Mouse (Mus musculus) kidney, embryonic 14.5 days (tissue): Measurements from ENCODE around the gene Spata18. TPM values are rescaled to one million over a fixed set of nuclear protein-coding genes. Genes with fewer than 3 reads are reported as not detected.
A peak's percentile ranks its signal among the peaks of the same experiment; 100 is the strongest.

Experiments used
- ATAC-seq: fragments of 200-750 bp; cut with Nextera tagmentation; 2 replicates; pipeline ENCODE4 v1.8.0; 2017; ENCODE audit warnings: moderate number of reproducible peaks, mild to moderate bottlenecking, moderate TSS enrichment, moderate library complexity; ENCODE audit not compliant: low FRiP score, low TSS enrichment
- H3K27ac ChIP-seq: fragments of 300-500 bp; sonication (generic); 2 replicates; pipeline ENCODE4 v1.5.1; 2014; ENCODE audit warnings: low read depth, mild to moderate bottlenecking, low read length, moderate library complexity, mixed read lengths
- H3K27me3 ChIP-seq: fragments of 300-500 bp; sonication (generic); 2 replicates; pipeline ENCODE4 v1.6.1; 2014; ENCODE audit warnings: mild to moderate bottlenecking, low read length; ENCODE audit not compliant: control insufficient read depth, insufficient read depth
- H3K36me3 ChIP-seq: fragments of 300-500 bp; sonication (generic); 2 replicates; pipeline ENCODE4 v1.6.1; 2014; ENCODE audit warnings: low read length, mixed read lengths; ENCODE audit not compliant: control insufficient read depth, insufficient read depth
- H3K4me1 ChIP-seq: fragments of 300-500 bp; sonication (generic); 2 replicates; pipeline ENCODE4 v1.6.1; 2014; ENCODE audit warnings: low read length, mixed read lengths; ENCODE audit not compliant: control insufficient read depth, insufficient read depth
- H3K4me2 ChIP-seq: fragments of 300-500 bp; sonication (generic); replicated peaks from 2 replicates; pipeline ENCODE4 v1.6.1; 2014; ENCODE audit warnings: low read depth, mild to moderate bottlenecking, low read length
- H3K4me3 ChIP-seq: fragments of 300-500 bp; sonication (generic); 2 replicates; pipeline ENCODE4 v1.5.1; 2014; ENCODE audit warnings: mild to moderate bottlenecking, low read length
- H3K9ac ChIP-seq: fragments of 300-500 bp; sonication (generic); 2 replicates; pipeline ENCODE4 v1.6.1; 2014; ENCODE audit warnings: low read depth, mild to moderate bottlenecking, low read length, moderate library complexity
- H3K9me3 ChIP-seq: fragments of 300-500 bp; sonication (generic); 2 replicates; pipeline ENCODE4 v1.6.1; 2016; ENCODE audit warnings: low read length; ENCODE audit not compliant: control insufficient read depth
- WGBS: fragments of 180-500 bp; shearing (Covaris S2); extraction: QIAGEN DNeasy Blood & Tissue Kit; methylation state at CpG from one replicate; pipeline ENCODE4 v1.1.7; 2014; 5-methylcytosine and 5-hydroxymethylcytosine counted together
- polyA plus RNA-seq: library from polyadenylated mRNA; unstranded; fragments of >200 nt; fragmentation: Nextera tagmentation; extraction: Ambion mirVana; gene quantifications from 2 replicates; pipeline ENCODE4 v1.2.1, GENCODE M21; 2014

Spata18 gene
- polyA plus RNA-seq, 1 experiment from 2014 or later: 0.20 TPM

- 91% methylated on average over 4 of the region's 4 CpGs for WGBS
- H3K27me3 ChIP-seq: no peaks in the 10 kb centered on the region
- H3K4me1 ChIP-seq: no peaks in the 10 kb centered on the region
- peaks cover 2% of the 10 kb centered on the region; the same call in 1 of the 2 replicates for H3K36me3 ChIP-seq
- no peaks in the 10 kb centered on the region for H3K9me3 ChIP-seq
- no peak for ATAC-seq
- H3K9ac ChIP-seq: no peak overlapping the region
- no peak overlapping the region for H3K4me2 ChIP-seq
- H3K27ac ChIP-seq: no peak overlapping the region
- H3K4me3 ChIP-seq: no peak overlapping the region
Measured at GRCm38 (mm10) chr5:73642091-73642490, 9.1 kb upstream of the Spata18 start.

DNA sequence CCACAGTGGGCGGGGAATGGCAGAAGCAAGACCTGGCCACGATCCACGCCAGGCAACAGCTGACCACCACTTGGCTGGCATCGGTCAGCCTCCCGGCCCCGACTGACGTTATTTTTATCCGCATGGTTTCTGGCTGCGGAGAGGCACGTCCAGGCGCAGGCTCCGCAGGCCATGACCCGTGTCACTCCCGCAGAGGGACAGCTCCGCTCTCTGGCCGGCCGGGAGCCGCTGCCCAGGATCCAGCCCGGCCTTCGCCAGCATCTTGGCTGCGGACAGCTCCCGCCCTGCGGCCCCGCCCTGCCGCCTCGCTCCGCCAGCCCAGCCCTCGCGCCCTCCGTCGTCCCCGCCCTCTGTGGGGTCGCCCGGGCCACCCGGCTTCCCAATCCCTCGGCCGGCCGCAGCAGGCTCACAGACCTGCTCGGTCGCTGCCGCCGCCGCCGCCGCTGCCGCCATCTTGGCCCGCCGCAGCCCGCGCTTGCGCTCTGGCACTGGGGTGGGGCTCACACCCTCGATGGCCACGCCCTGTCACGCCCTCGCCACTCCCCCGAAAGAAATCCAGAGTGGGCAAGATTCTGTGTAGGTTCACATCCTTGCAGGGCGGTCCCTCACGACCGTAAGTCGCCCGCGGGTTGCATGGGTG, 3.8 kb upstream of the Spata18 start, which contains the start of gene Sgcb:
Gene Sgcb (minus strand): TSS at position 530 of the 640 bp plus-strand sequence.
- Histone ChIP-seq H3K27me3 (peaks cover 34% of the 10 kb centered on the region), H3K36me3 (no peaks in the 10 kb centered on the region), H3K27ac (no peak within 1 kb of the TSS), H3K4me1 (peaks cover 17% of the 10 kb centered on the region), H3K9ac (peak within 1 kb of the TSS; percentile 63), H3K4me2 (peak within 1 kb of the TSS; percentile 76), H3K4me3 (peak within 1 kb of the TSS; percentile 67), H3K9me3 (no peaks in the 10 kb centered on the region)
- under 1% methylated on average over 61 of the region's 62 CpGs for WGBS
- ATAC-seq: peak; percentile 87

DNA sequence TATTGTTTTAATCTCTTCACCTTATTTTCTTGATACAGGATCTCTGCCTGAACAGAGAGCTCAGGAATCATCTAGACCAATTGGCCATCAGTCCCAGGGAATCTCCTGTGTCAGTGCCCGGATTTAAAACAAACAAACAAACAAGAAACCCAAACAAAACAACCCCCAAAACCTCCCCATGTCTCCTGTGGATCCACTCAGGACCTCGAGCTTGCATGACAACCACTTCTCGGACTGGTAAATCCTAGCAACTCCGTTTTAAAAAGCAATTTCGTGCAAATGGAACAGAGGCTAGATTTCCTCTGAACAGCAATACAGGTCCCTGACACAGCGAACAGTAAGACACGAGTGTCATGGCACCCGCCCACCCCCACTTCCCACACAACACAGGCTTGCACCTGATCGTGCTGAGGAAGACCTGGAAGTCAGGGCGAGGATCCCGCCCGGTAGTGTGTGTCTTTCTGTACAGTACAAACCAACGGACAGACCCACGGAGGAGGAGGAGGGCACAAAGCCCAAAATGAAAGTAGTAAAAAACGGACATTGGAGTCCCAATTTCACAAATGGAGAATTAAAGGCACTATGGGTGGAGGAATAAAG, 714 bp upstream of the Spata18 start:
- H3K9ac ChIP-seq: no peak overlapping the region
- WGBS: under 1% methylated on average over 15 of the region's 15 CpGs
- no peak for ATAC-seq
- H3K36me3 ChIP-seq: no peaks in the 10 kb centered on the region
- peak overlapping the region; percentile 53 for H3K4me3 ChIP-seq
- peak overlapping the region; percentile 74 for H3K4me2 ChIP-seq
- H3K27me3 ChIP-seq: peaks cover 47% of the 10 kb centered on the region
- no peak overlapping the region for H3K27ac ChIP-seq
- H3K9me3 ChIP-seq: no peaks in the 10 kb centered on the region
- H3K4me1 ChIP-seq: peaks cover 17% of the 10 kb centered on the region

DNA sequence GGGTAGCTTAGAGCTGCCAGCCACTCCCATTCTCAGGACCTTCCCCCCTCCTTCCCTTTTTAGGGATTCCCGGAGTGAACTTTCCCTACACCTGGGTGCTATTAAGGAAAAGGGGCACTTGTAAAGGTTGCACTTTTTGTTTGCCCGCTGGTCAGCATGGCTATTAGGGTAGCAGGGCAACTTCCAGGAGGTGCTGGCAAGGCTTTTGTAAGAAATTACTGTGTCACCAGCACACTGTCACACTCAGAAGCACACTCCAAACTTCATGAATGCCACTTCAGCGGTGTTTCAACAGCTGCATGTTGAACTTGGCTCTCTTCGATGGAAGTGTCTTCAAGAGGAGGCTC, 649 bp downstream of the Spata18 start:
- no peak overlapping the region for H3K9ac ChIP-seq
- peaks cover 47% of the 10 kb centered on the region for H3K27me3 ChIP-seq
- H3K9me3 ChIP-seq: no peaks in the 10 kb centered on the region
- no peak for ATAC-seq
- under 1% methylated on average over 4 of the region's 4 CpGs for WGBS
- peak overlapping the region; percentile 53 for H3K4me3 ChIP-seq
- peak overlapping the region; percentile 74 for H3K4me2 ChIP-seq
- no peaks in the 10 kb centered on the region for H3K36me3 ChIP-seq
- no peak overlapping the region for H3K27ac ChIP-seq
- H3K4me1 ChIP-seq: peaks cover 17% of the 10 kb centered on the region

GRCm38 (mm10) chr5:73666695-73667094, 15.5 kb downstream of the Spata18 start:
- Histone ChIP-seq H3K4me2 (no peak overlapping the region), H3K9me3 (no peaks in the 10 kb centered on the region), H3K9ac (no peak overlapping the region), H3K4me3 (no peak overlapping the region), H3K4me1 (no peaks in the 10 kb centered on the region), H3K27me3 (no peaks in the 10 kb centered on the region), H3K27ac (no peak overlapping the region), H3K36me3 (no peaks in the 10 kb centered on the region)
- ATAC-seq: no peak
- 81% methylated on average over 2 of the region's 2 CpGs for WGBS

DNA sequence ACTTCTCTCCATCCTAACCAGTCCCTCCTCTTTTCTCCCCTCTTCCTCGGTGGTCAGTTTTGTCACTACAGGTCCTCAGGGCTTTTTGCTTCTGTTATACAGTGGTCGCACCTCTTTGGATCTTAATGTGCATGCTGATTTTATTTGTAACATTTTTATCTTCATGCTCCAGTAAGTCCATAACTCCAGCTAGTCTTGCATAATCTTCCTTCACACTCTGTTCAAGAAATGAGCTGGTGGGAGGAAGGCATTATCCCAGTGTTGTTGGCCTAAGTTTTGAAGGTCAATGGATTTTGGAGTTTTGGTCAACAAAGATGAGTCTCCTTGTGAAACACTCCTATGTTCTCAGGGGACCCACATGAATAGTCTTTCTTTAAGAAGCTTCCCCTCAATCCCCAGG, 16.7 kb downstream of the Spata18 start:
- no peak for ATAC-seq
- no peak overlapping the region for H3K4me2 ChIP-seq
- H3K36me3 ChIP-seq: no peaks in the 10 kb centered on the region
- H3K4me3 ChIP-seq: no peak overlapping the region
- H3K27ac ChIP-seq: no peak overlapping the region
- H3K9ac ChIP-seq: no peak overlapping the region
- WGBS: 79% methylated on average over 2 of the region's 2 CpGs
- H3K9me3 ChIP-seq: no peaks in the 10 kb centered on the region
- H3K27me3 ChIP-seq: no peaks in the 10 kb centered on the region
- H3K4me1 ChIP-seq: no peaks in the 10 kb centered on the region

DNA sequence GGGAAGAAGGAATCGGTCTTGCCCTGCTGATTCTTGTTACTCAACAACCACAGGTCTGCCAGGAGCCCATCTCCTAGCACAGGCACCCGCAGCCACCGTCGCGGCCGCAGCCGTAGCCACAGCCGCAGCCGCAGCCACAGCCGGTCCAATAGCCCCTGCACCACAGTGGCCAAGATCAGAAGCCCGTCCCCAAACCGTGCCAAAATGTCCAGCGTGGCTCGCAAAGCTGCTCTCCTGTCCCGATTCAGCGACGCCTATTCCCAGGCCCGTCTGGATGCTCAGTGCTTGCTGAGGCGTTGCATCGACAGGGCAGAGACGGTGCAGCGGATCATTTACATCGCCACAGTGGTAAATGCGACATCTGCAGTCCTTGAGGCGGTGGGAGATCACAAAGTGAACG, 18.2 kb downstream of the Spata18 start:
- H3K9me3 ChIP-seq: no peaks in the 10 kb centered on the region
- WGBS: 40% methylated on average over 26 of the region's 26 CpGs
- no peaks in the 10 kb centered on the region for H3K4me1 ChIP-seq
- H3K27ac ChIP-seq: no peak overlapping the region
- H3K4me2 ChIP-seq: peak overlapping the region; percentile 1; the same call in 1 of the 2 replicates
- H3K27me3 ChIP-seq: no peaks in the 10 kb centered on the region
- no peak overlapping the region for H3K9ac ChIP-seq
- no peaks in the 10 kb centered on the region for H3K36me3 ChIP-seq
- ATAC-seq: no peak
- no peak overlapping the region for H3K4me3 ChIP-seq

GRCm38 (mm10) chr5:73675604-73676003, 24.4 kb downstream of the Spata18 start:
- Histone ChIP-seq H3K4me3 (no peak overlapping the region), H3K27me3 (no peaks in the 10 kb centered on the region), H3K9me3 (no peaks in the 10 kb centered on the region), H3K9ac (no peak overlapping the region), H3K4me2 (no peak overlapping the region), H3K4me1 (no peaks in the 10 kb centered on the region), H3K36me3 (no peaks in the 10 kb centered on the region), H3K27ac (no peak overlapping the region)
- no peak for ATAC-seq
- WGBS: 74% methylated on average over 3 of the region's 3 CpGs

DNA sequence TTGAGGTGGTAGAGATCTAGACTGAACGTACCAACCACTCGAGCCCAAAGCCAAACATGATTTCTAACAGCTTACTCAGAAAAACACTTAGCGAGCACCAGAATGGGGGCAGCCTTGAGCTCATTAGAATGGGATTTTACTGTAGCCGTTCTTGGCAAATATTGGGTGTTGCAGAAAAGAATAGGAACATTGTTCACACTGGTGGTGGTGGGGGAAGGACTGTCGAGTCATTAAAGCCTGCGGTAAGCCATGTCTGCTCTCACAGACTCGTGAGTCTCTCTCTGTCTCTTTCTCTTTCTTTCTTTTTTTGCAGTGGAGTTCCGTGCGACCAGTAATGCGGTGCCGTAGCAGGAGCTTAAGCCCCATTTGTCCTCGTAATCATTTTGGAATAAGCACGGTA, 25.4 kb downstream of the Spata18 start:
- WGBS: 86% methylated on average over 13 of the region's 13 CpGs
- H3K27ac ChIP-seq: no peak overlapping the region
- no peaks in the 10 kb centered on the region for H3K36me3 ChIP-seq
- H3K9ac ChIP-seq: no peak overlapping the region
- no peaks in the 10 kb centered on the region for H3K9me3 ChIP-seq
- no peaks in the 10 kb centered on the region for H3K4me1 ChIP-seq
- H3K4me2 ChIP-seq: no peak overlapping the region
- no peaks in the 10 kb centered on the region for H3K27me3 ChIP-seq
- ATAC-seq: no peak
- no peak overlapping the region for H3K4me3 ChIP-seq
